Mouse (Mus musculus) spleen, adult 2 months (tissue): Measurements from ENCODE around the gene Hscb. TPM values are rescaled to one million over a fixed set of nuclear protein-coding genes. Genes with fewer than 3 reads are reported as not detected.
A peak's percentile ranks its signal among the peaks of the same experiment; 100 is the strongest.
"Not testable (repeated sequence)": the region's sequence is repeated elsewhere in the genome, so short reads cannot be mapped to it uniquely, and the experiment has no call there.

Experiments used
- DNase-seq, 2 experiments: peaks; one replicate each; pipeline versions ENCODE4 v3.0.0 to v3.0.0-alpha.2; 2012 to 2021; ENCODE audit warnings: low spot score in 2 of 2, low read depth in 1 of 2
- H3K27ac ChIP-seq: fragments of 200-500 bp; 2 replicates; pipeline ENCODE4 v1.5.1; 2012; ENCODE audit warnings: low read length, inconsistent platforms; ENCODE audit not compliant: insufficient read depth
- H3K27me3 ChIP-seq: fragments of 200-500 bp; 2 replicates; pipeline ENCODE4 v1.6.1; 2012; ENCODE audit warnings: mild to moderate bottlenecking, moderate library complexity, low read length, inconsistent platforms; ENCODE audit not compliant: control insufficient read depth, insufficient read depth
- H3K36me3 ChIP-seq: fragments of 200-500 bp; 2 replicates; pipeline ENCODE4 v1.6.1; 2012; ENCODE audit warnings: mild to moderate bottlenecking, low read length, inconsistent platforms; ENCODE audit not compliant: control insufficient read depth, insufficient read depth
- H3K4me1 ChIP-seq: fragments of 200-500 bp; 2 replicates; pipeline ENCODE4 v1.6.1; 2011; ENCODE audit warnings: inconsistent platforms; ENCODE audit not compliant: control insufficient read depth, insufficient read depth, insufficient read length
- H3K4me3 ChIP-seq: fragments of 200-500 bp; 2 replicates; pipeline ENCODE4 v1.5.1; 2011; ENCODE audit warnings: mild to moderate bottlenecking, inconsistent platforms; ENCODE audit not compliant: insufficient read depth, insufficient read length; ENCODE audit errors: extremely low read depth
- CTCF ChIP-seq: fragments of 200-500 bp; IDR thresholded peaks from 2 replicates; pipeline ENCODE4 v1.5.1; 2011; ENCODE audit warnings: mild to moderate bottlenecking, inconsistent platforms; ENCODE audit not compliant: insufficient read depth, insufficient read length, insufficient replicate concordance; ENCODE audit errors: extremely low read depth
- POLR2A ChIP-seq: fragments of 200-500 bp; IDR thresholded peaks from 2 replicates; pipeline ENCODE4 v1.6.1; 2011; ENCODE audit warnings: low read depth, low read length, inconsistent platforms
- WGBS: fragments of 180-500 bp; shearing (Covaris S2); methylation state at CpG from one replicate; pipeline ENCODE4 v1.1.7; 2018; 5-methylcytosine and 5-hydroxymethylcytosine counted together
- polyA plus RNA-seq: library from polyadenylated mRNA; depleted of rRNA; stranded (reverse); fragments of >200 nt; gene quantifications from 2 replicates; pipeline ENCODE4 v1.2.3, GENCODE M21; 2012; rRNA removed

Gene Hscb
- 26.3 and 26.8 TPM in 2 replicates for polyA plus RNA-seq

DNA sequence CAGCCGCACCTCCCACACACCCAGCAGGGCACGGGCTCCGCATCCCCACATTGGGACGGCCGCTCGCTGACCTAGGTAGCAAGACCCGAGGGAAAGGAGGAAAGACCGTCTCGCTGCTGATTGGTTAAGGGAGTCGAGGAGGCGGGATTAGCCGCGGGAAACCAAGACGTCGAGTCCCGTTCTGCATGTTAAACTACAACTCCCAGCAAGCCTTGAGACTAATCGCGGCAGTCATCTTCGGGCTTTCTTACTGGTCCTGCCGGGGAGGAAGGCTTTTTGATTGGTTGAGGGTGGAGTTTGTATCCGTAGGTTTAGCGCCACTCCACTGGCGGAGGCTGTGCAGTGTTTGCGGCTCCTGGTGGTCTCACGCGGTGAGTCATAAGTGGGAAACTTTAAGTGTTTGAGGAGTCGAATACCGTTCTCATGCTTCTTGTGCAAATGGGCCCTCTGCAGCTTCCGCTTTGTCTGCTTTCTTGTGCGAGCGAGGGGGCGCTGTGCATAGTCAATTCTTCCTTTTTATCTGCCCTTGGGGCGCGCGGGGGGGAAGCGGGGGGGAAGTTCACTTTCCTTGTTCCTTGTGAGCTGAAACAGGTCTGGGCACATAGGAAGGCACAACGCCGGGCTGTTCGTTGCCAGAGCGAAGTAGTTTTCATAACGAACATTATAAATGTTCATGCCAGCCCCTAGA lies at the start of gene Hscb, which contains the start of gene Chek2:
Gene Hscb, minus strand, starts transcription at position 100 of the 688 bp plus-strand sequence.
Gene Chek2, plus strand, starts transcription at position 302 of the 688 bp plus-strand sequence.
- peak; percentile 17; the same call in 1 of the 2 replicates for TF ChIP-seq CTCF
- peak; percentile 33 for TF ChIP-seq POLR2A
- no peaks in the 10 kb centered on the region for H3K27me3 ChIP-seq
- 1% methylated on average over 41 of the region's 41 CpGs for WGBS
- H3K27ac ChIP-seq: peak within 1 kb of the TSS; percentile 79
- DNase-seq: peak; percentile 96 to 97
- H3K4me3 ChIP-seq: peak within 1 kb of the TSS; percentile 92
- H3K36me3 ChIP-seq: 0 out of 2 replicates have a peak, but pooled peaks cover 2% of the 10 kb centered on the region
- no peaks in the 10 kb centered on the region for H3K4me1 ChIP-seq

DNA sequence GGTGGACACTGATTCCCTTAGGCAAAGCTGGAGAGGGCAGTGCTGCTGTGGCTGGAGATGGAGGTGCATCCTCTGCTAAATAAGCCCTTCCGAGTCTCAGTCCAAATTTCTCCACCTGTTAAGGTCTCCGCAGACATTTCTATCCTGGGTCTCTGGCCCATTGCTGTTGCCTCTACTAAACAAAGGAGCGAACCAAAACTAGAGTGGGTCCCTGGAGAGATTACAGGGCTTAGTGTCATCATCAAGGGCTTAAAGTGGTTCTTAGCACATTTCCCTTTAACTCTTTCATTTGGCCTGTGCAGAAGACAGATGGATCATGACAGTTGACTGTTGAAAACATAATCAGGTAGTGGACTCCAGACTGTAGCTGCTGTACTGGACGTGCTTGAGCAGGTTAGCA lies 49.0 kb upstream of the Hscb start:
- Histone ChIP-seq H3K4me3 (no peak overlapping the region), H3K27ac (no peak overlapping the region), H3K4me1 (no peaks in the 10 kb centered on the region), H3K36me3 (no peaks in the 10 kb centered on the region), H3K27me3 (no peaks in the 10 kb centered on the region)
- no peak for DNase-seq
- 94% methylated on average over 4 of the region's 4 CpGs for WGBS
- TF ChIP-seq CTCF: no peak
- no peak for TF ChIP-seq POLR2A

- Histone ChIP-seq H3K27me3 (peaks cover 6% of the 10 kb centered on the region; the same call in 1 of the 2 replicates), H3K27ac (no peak within 1 kb of the TSS), H3K4me1 (no peaks in the 10 kb centered on the region; the same call in 1 of the 2 replicates), H3K4me3 (peak within 1 kb of the TSS; percentile 76), H3K36me3 (no peaks in the 10 kb centered on the region)
- peak; percentile 17 to 73 for DNase-seq
- WGBS: 1% methylated on average over 99 of the region's 101 CpGs
- TF ChIP-seq CTCF (no peak), POLR2A (no peak)
Observed at GRCm38 (mm10) chr5:110879584-110880374, 40.2 kb upstream of the Hscb start, which contains the start of gene Ttc28. Ttc28 (plus strand) TSS chr5:110879803.

DNA sequence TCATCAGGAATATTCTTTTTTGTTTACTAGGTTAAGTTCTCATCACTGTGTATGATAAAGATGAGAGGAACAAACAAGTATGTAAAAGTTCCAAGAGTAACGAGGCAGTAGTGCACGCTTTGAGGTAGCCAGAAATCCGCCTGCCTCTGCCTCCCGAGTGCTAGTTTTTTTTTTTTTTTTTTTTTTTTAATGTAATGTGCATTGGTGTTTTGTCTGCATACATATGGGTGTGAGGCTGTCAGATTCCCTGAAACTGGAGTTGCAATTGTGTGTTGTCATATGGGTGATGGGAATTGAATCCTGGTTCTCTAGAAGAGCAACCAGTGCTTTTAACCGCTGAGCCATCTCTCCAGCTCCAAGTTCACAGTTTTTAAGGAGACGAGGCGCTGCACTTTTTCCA lies 39.5 kb upstream of the Hscb start:
- H3K27ac ChIP-seq: no peak overlapping the region
- 75% methylated on average over 7 of the region's 7 CpGs for WGBS
- no peak for TF ChIP-seq POLR2A
- no peak for TF ChIP-seq CTCF

DNA sequence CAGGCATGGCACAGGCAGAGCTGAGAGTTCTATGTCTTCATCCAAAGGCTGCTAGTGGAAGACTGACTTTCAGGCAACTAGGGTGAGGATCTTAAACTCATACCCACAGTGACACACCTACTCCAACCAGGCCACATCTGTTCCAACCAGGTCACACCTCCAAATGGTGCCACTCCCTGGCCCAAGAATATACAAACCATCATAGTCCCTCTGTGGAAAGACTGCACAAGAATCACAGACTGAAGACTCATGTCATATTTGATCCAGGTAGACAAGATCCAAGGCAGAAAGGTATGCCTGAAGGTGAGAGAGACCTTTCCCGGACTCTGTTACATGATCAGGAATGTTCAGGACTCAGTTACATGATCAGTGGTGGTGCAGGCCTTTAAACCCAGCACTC lies 38.9 kb upstream of the Hscb start:
- not testable (repeated sequence) for H3K36me3 ChIP-seq, H3K4me1 ChIP-seq, H3K27ac ChIP-seq, H3K27me3 ChIP-seq, H3K4me3 ChIP-seq, DNase-seq
- 89% methylated on average over 1 of the region's 1 CpGs for WGBS

More for the DNA sequence above, 39.5 kb upstream of the Hscb start:
- peaks cover 6% of the 10 kb centered on the region; the same call in 1 of the 2 replicates for H3K27me3 ChIP-seq
- peak overlapping the region; percentile 76; the same call in 1 of the 2 replicates for H3K4me3 ChIP-seq
- no peaks in the 10 kb centered on the region for H3K36me3 ChIP-seq
- no peak for DNase-seq
- H3K4me1 ChIP-seq: no peaks in the 10 kb centered on the region; the same call in 1 of the 2 replicates

- H3K27ac ChIP-seq: no peak overlapping the region
- no peaks in the 10 kb centered on the region; the same call in 1 of the 2 replicates for H3K4me1 ChIP-seq
- DNase-seq: no peak
- H3K36me3 ChIP-seq: peaks cover 2% of the 10 kb centered on the region
- peaks cover 6% of the 10 kb centered on the region; the same call in 1 of the 2 replicates for H3K27me3 ChIP-seq
- TF ChIP-seq CTCF (no peak), POLR2A (no peak)
- H3K4me3 ChIP-seq: no peak overlapping the region
- 97% methylated on average over 5 of the region's 5 CpGs for WGBS
Observed at GRCm38 (mm10) chr5:110877666-110878505, 38.3 kb upstream of the Hscb start.
